Mouse (Mus musculus): ENCODE measurements around the gene Pald1.

Gene Pald1

GRCm38 (mm10) chr10:61334545-61334944 lies 48.8 kb downstream of the Pald1 start:
- no peak for DNase-seq (ENCODE audit: low read depth, low spot score)

- DNase-seq (ENCODE audit: low read depth, low spot score): no peak
Measured at GRCm38 (mm10) chr10:61331046-61331445, 52.3 kb downstream of the Pald1 start.

GRCm38 (mm10) chr10:61328927-61329326 lies 54.4 kb downstream of the Pald1 start:
- no peak for DNase-seq (ENCODE audit: low read depth, low spot score)

GRCm38 (mm10) chr10:61327545-61327944 lies 55.8 kb downstream of the Pald1 start:
- no peak for DNase-seq (ENCODE audit: low read depth, low spot score)

- DNase-seq (ENCODE audit: low read depth, low spot score): no peak
Measured at GRCm38 (mm10) chr10:61325782-61326328, 57.5 kb downstream of the Pald1 start.

GRCm38 (mm10) chr10:61324717-61325116 lies 58.6 kb downstream of the Pald1 start:
- no peak for DNase-seq (ENCODE audit: low read depth, low spot score)

GRCm38 (mm10) chr10:61318527-61318926 lies 64.8 kb downstream of the Pald1 start:
- DNase-seq (ENCODE audit: low read depth, low spot score): no peak

- no peak for DNase-seq (ENCODE audit: low read depth, low spot score)
Measured at GRCm38 (mm10) chr10:61315324-61315880, 67.9 kb downstream of the Pald1 start.

- no peak for DNase-seq (ENCODE audit: low read depth, low spot score)
Measured at GRCm38 (mm10) chr10:61313750-61314149, 69.6 kb downstream of the Pald1 start.

- DNase-seq (ENCODE audit: low read depth, low spot score): no peak
Measured at GRCm38 (mm10) chr10:61312754-61313153, 70.6 kb downstream of the Pald1 start.

GRCm38 (mm10) chr10:61312159-61312558 lies 71.2 kb downstream of the Pald1 start:
- DNase-seq (ENCODE audit: low read depth, low spot score): no peak

GRCm38 (mm10) chr10:61308706-61309320 lies 74.5 kb downstream of the Pald1 start:
- no peak for DNase-seq (ENCODE audit: low read depth, low spot score)

GRCm38 (mm10) chr10:61305928-61306590 lies 77.3 kb downstream of the Pald1 start:
- DNase-seq (ENCODE audit: low read depth, low spot score): no peak

- DNase-seq (ENCODE audit: low read depth, low spot score): no peak
Measured at GRCm38 (mm10) chr10:61304046-61304445, 79.3 kb downstream of the Pald1 start.

GRCm38 (mm10) chr10:61300996-61301395 lies 82.3 kb downstream of the Pald1 start:
- no peak for DNase-seq (ENCODE audit: low read depth, low spot score)

- DNase-seq (ENCODE audit: low read depth, low spot score): no peak
Measured at GRCm38 (mm10) chr10:61297477-61297876, 85.9 kb downstream of the Pald1 start, which contains the start of gene Prf1. Gene Prf1, plus strand, starts transcription at chr10:61297833.

- DNase-seq (ENCODE audit: low read depth, low spot score): no peak
Measured at GRCm38 (mm10) chr10:61296713-61297445, 86.5 kb downstream of the Pald1 start.

GRCm38 (mm10) chr10:61294242-61294641 lies 89.1 kb downstream of the Pald1 start:
- DNase-seq (ENCODE audit: low read depth, low spot score): no peak

GRCm38 (mm10) chr10:61290479-61290878 lies 92.9 kb downstream of the Pald1 start:
- no peak for DNase-seq (ENCODE audit: low read depth, low spot score)

GRCm38 (mm10) chr10:61290016-61290415 lies 93.3 kb downstream of the Pald1 start:
- DNase-seq (ENCODE audit: low read depth, low spot score): no peak

GRCm38 (mm10) chr10:61286246-61286645 lies 97.1 kb downstream of the Pald1 start:
- no peak for DNase-seq (ENCODE audit: low read depth, low spot score)

- no peak for DNase-seq (ENCODE audit: low read depth, low spot score)
Measured at GRCm38 (mm10) chr10:61285271-61285670, 98.1 kb downstream of the Pald1 start.

Measured in embryo, embryonic 11.5 days (tissue).